Mouse (Mus musculus): ENCODE measurements around the gene H2-Q2. TPM values are rescaled to one million over a fixed set of nuclear protein-coding genes. Genes with fewer than 3 reads are reported as not detected.
"Not testable (repeated sequence)": the region's sequence is repeated elsewhere in the genome, so short reads cannot be mapped to it uniquely, and the experiment has no call there.

H2-Q2 gene
- polyA plus RNA-seq, 1 experiment: 6.7 TPM

DNA sequence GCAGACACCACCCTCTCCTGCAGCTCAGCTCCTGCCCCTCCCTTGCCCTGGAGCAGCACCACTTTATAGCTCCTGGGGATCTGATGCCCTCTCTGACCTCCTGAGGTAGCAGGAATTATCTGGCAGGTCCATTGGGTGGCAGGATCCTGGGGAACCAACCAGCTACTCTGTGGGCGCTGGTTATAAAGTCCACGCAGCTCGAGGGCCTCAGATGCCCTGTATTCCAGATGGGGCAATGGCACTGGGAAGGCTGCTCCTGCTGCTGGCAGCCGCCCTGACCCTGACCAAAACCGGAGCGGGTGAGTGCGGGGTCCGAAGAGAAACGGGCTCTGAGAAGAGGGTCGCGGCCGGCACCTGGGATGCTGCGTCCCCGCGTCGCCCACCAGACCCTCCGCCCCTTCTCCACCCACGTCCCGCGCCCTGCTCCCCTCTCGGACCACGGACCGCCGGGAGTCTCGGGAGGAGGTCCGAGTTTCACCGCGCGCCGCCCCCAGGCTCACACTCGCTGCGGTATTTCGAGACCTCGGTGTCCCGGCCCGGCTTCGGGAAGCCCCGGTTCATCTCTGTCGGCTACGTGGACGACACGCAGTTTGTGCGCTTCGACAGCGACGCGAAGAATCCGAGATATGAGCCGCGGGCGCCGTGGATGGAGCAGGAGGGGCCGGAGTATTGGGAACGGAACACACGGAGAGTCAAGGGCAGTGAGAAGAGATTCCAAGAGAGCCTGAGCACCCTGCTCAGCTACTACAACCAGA is 21.5 kb upstream of the H2-Q2 start, which contains the start of gene H2-Q1:
TSS of gene H2-Q1 (plus strand) at position 79 of the 755 bp plus-strand sequence.
- H3K27me3 ChIP-seq (replicated peaks): peaks cover 47% of the 10 kb centered on the region
- H3K4me1 ChIP-seq: peaks cover 12% of the 10 kb centered on the region
- TF ChIP-seq FLI1 (IDR thresholded peaks at IDR 0.05; ENCODE audit: low read length) (no peak), GATA1 (IDR thresholded peaks at IDR 0.05; ENCODE audit: borderline replicate concordance, low read length) (no peak)
- H3K9me3 ChIP-seq: no peaks in the 10 kb centered on the region
- H3K4me3 ChIP-seq (replicated peaks): peak within 1 kb of the TSS; percentile 79
- H3K36me3 ChIP-seq (replicated peaks; ENCODE audit: low read length): no peaks in the 10 kb centered on the region

DNA sequence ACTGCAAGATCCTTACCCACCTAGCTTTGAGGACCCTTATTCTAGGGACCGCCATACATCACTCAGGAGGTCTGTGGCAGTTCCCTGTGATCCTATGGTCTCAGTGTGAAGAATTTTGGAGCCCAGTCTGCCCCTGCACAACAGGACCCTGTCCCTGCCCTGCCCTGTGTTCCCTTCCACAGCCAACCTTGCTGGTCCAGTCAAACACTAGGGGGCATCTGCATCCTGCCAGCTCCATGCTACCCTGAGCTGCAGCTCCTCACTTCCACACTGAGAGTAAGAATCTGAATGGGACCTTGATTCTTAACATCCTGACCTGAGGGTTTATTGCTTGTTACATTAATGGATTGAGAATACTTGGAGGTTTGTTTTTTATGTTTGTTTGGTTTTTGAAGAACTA is 16.9 kb upstream of the H2-Q2 start:
- H3K4me3 ChIP-seq (replicated peaks); H3K36me3 ChIP-seq (replicated peaks; ENCODE audit: low read length); H3K9me3 ChIP-seq: not testable (repeated sequence)
- Histone ChIP-seq H3K27me3 (replicated peaks) (peaks cover 45% of the 10 kb centered on the region), H3K4me1 (peaks cover 12% of the 10 kb centered on the region)

DNA sequence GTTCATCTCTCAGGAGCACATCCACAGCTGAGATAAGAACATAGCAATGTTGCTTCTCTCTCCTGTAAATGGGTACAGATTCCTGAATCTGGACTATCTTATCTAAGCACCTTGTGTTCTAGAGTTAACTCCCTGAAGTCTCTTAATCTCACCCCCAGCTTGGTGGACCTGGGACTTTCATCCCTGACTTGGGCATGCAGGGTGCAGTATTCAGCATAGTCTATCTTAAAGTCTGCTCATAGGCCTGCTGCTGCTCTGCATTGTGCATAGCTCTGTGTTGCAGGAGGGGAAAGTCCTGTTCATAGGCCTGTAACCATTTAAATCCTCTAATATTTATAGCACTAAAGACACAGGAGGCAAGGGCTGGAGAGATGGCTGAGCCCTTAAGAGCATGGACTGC is 16.0 kb upstream of the H2-Q2 start:
- not testable (repeated sequence) for H3K36me3 ChIP-seq (replicated peaks; ENCODE audit: low read length); H3K4me1 ChIP-seq; H3K4me3 ChIP-seq (replicated peaks); H3K9me3 ChIP-seq
- H3K27me3 ChIP-seq (replicated peaks): peaks cover 36% of the 10 kb centered on the region

DNA sequence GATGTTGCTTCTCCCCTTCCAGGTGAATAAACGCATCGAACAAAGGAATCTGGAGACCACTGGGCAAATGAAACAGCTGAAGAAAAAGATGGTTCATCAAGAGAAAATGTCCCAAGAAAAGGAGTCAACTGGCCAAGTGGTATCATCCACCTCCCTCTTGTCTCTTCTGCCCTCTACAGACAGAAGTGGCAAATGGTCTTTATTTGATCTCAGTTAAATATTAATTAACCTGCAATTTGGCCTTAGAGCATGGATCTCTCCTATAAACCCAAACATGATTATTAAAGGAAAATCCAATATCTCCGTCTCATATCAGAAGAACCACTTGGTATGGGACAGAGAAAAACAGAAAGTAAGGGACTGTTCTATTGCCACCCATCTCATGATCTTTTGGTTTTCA is 12.3 kb upstream of the H2-Q2 start:
- H3K9me3 ChIP-seq; H3K36me3 ChIP-seq (replicated peaks; ENCODE audit: low read length); H3K4me1 ChIP-seq; H3K4me3 ChIP-seq (replicated peaks): not testable (repeated sequence)
- H3K27me3 ChIP-seq (replicated peaks): peaks cover 24% of the 10 kb centered on the region

GRCm38 (mm10) chr17:35331546-35331945 is 10.5 kb upstream of the H2-Q2 start:
- not testable (repeated sequence) for H3K36me3 ChIP-seq (replicated peaks; ENCODE audit: low read length); H3K4me3 ChIP-seq (replicated peaks); H3K4me1 ChIP-seq; H3K9me3 ChIP-seq
- H3K27me3 ChIP-seq (replicated peaks): peaks cover 20% of the 10 kb centered on the region

DNA sequence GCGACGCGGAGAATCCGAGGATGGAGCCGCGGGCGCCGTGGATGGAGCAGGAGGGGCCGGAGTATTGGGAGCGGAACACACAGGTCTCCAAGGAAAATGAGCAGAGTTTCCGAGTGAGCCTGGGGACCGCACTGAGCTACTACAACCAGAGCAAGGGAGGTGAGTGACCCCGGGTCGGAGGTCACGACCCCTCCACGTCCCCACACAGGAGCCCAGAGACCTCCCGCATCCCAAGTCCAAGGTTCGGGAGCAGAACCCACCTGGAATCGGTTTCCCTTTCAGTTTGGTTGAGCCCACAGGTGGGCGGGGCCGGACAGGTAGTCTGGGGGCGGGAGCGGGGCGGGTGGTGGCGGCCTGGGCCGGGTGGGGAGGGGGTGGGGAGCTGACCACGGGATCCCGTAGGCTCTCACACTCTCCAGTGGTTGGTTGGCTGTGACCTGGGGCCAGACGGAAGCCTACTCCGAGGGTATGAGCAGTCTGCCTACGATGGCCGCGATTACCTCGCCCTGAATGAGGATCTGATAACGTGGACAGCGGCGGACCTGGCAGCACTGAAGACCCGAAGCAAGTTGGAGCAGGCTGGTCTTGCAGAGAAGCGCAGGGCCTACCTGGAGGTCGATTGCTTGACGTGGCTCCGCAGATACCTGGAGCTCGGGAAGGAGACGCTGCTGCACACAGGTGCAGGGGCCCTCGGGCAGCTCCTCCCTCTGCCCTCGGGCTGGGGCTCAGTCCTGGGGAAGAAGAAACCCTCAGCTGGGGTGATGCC is 852 bp downstream of the H2-Q2 start:
- peaks cover 13% of the 10 kb centered on the region for H3K4me1 ChIP-seq
- peaks cover 59% of the 10 kb centered on the region for H3K27me3 ChIP-seq (replicated peaks)

DNA sequence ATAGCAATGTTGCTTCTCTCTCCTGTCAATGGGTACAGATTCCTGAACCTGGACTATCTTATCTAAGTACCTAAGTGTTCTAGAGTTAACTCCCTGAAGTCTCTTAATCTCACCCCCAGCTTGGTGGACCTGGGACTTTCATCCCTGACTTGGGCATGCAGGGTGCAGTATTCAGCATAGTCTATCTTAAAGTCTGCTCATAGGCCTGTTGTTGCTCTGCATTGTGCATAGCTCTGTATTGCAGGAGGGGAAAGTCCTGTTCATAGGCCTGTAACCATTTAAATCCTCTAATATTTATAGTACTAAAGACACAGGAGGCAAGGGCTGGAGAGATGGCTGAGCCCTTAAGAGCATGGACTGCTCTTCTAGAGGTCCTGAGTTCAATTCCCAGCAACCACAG is 5.6 kb downstream of the H2-Q2 start:
- not testable (repeated sequence) for H3K9me3 ChIP-seq; H3K4me3 ChIP-seq (replicated peaks); H3K36me3 ChIP-seq (replicated peaks; ENCODE audit: low read length); H3K4me1 ChIP-seq
- H3K27me3 ChIP-seq (replicated peaks): peaks cover 36% of the 10 kb centered on the region

More for the DNA sequence above, 852 bp downstream of the H2-Q2 start:
- Histone ChIP-seq H3K36me3 (replicated peaks; ENCODE audit: low read length) (no peaks in the 10 kb centered on the region), H3K9me3 (peaks cover 4% of the 10 kb centered on the region; the same call in 1 of the 2 replicates), H3K4me3 (replicated peaks) (peak overlapping the region; percentile 82)
- TF ChIP-seq GATA1 (IDR thresholded peaks at IDR 0.05; ENCODE audit: borderline replicate concordance, low read length) (no peak), FLI1 (IDR thresholded peaks at IDR 0.05; ENCODE audit: low read length) (no peak)

GRCm38 (mm10) chr17:35353275-35353674 is 11.2 kb downstream of the H2-Q2 start:
- not testable (repeated sequence) for H3K4me3 ChIP-seq (replicated peaks); H3K4me1 ChIP-seq; H3K9me3 ChIP-seq; H3K36me3 ChIP-seq (replicated peaks; ENCODE audit: low read length)
- H3K27me3 ChIP-seq (replicated peaks): peaks cover 13% of the 10 kb centered on the region

- H3K4me1 ChIP-seq: peaks cover 12% of the 10 kb centered on the region
- TF ChIP-seq FLI1 (IDR thresholded peaks at IDR 0.05; ENCODE audit: low read length): no peak
- no peak for TF ChIP-seq GATA1 (IDR thresholded peaks at IDR 0.05; ENCODE audit: borderline replicate concordance, low read length)
- H3K4me3 ChIP-seq (replicated peaks): no peak overlapping the region
- H3K36me3 ChIP-seq (replicated peaks; ENCODE audit: low read length): no peaks in the 10 kb centered on the region
- H3K27me3 ChIP-seq (replicated peaks): peaks cover 18% of the 10 kb centered on the region
- H3K9me3 ChIP-seq: no peaks in the 10 kb centered on the region
Observed at GRCm38 (mm10) chr17:35354071-35354470, 12.0 kb downstream of the H2-Q2 start.

- peaks cover 15% of the 10 kb centered on the region for H3K4me1 ChIP-seq
- no peak for TF ChIP-seq FLI1 (IDR thresholded peaks at IDR 0.05; ENCODE audit: low read length)
- no peak for TF ChIP-seq GATA1 (IDR thresholded peaks at IDR 0.05; ENCODE audit: borderline replicate concordance, low read length)
Observed at GRCm38 (mm10) chr17:35357086-35357485, 15.0 kb downstream of the H2-Q2 start.

More at GRCm38 (mm10) chr17:35357086-35357485, 15.0 kb downstream of the H2-Q2 start:
- Histone ChIP-seq H3K4me3 (replicated peaks) (no peak overlapping the region), H3K36me3 (replicated peaks; ENCODE audit: low read length) (no peaks in the 10 kb centered on the region), H3K27me3 (replicated peaks) (peaks cover 18% of the 10 kb centered on the region), H3K9me3 (no peaks in the 10 kb centered on the region)

Measured in megakaryocyte, embryonic 14.5 days (primary cell).